Mouse (Mus musculus) limb, embryonic 11.5 days (tissue): ENCODE results near the gene Tmem253. TPM values are rescaled to one million over a fixed set of nuclear protein-coding genes. Genes with fewer than 3 reads are reported as not detected.

Source experiments
- ATAC-seq: fragments of 200-750 bp; cut with Nextera tagmentation; 2 replicates; pipeline ENCODE4 v1.8.0; 2017; ENCODE audit warnings: low read depth; ENCODE audit not compliant: insufficient number of reproducible peaks, low FRiP score, low TSS enrichment
- DNase-seq: peaks from one replicate; pipeline ENCODE4 v3.0.0-alpha.2; 2015; ENCODE audit warnings: low spot score
- H3K27ac ChIP-seq: fragments of 300-500 bp; sonication (generic); replicated peaks from 2 replicates; pipeline ENCODE4 v1.5.1; 2014; ENCODE audit warnings: low read depth, mild to moderate bottlenecking, low read length
- H3K27me3 ChIP-seq: fragments of 300-500 bp; sonication (generic); 2 replicates; pipeline ENCODE4 v1.6.1; 2014; ENCODE audit warnings: mild to moderate bottlenecking, low read length, mixed read lengths; ENCODE audit not compliant: control insufficient read depth, insufficient read depth
- H3K36me3 ChIP-seq: fragments of 300-500 bp; sonication (generic); 2 replicates; pipeline ENCODE4 v1.6.1; 2014; ENCODE audit warnings: mild to moderate bottlenecking, low read length, moderate library complexity, mixed read lengths; ENCODE audit not compliant: control insufficient read depth, insufficient read depth
- H3K4me1 ChIP-seq: fragments of 300-500 bp; sonication (generic); 2 replicates; pipeline ENCODE4 v1.6.1; 2014; ENCODE audit warnings: low read length, mixed read lengths; ENCODE audit not compliant: control insufficient read depth, insufficient read depth
- H3K4me2 ChIP-seq: fragments of 300-500 bp; sonication (generic); 2 replicates; pipeline ENCODE4 v1.6.1; 2014; ENCODE audit warnings: low read depth, mild to moderate bottlenecking, moderate library complexity; ENCODE audit not compliant: severe bottlenecking
- H3K4me3 ChIP-seq: fragments of 300-500 bp; sonication (generic); 2 replicates; pipeline ENCODE4 v1.5.1; 2014; ENCODE audit warnings: low read depth, low read length
- H3K9ac ChIP-seq: fragments of 300-500 bp; sonication (generic); 2 replicates; pipeline ENCODE4 v1.6.1; 2014; ENCODE audit warnings: mild to moderate bottlenecking, low read length
- H3K9me3 ChIP-seq: fragments of 300-500 bp; sonication (generic); 2 replicates; pipeline ENCODE4 v1.6.1; 2016; ENCODE audit warnings: low read length; ENCODE audit not compliant: control insufficient read depth
- WGBS: fragments of 180-500 bp; shearing (Covaris S2); extraction: QIAGEN DNeasy Blood & Tissue Kit; methylation state at CpG from one replicate; pipeline ENCODE4 v1.1.7; 2014; 5-methylcytosine and 5-hydroxymethylcytosine counted together
- polyA plus RNA-seq: library from polyadenylated mRNA; unstranded; fragments of >200 nt; fragmentation: Nextera tagmentation; extraction: Ambion mirVana; gene quantifications from 2 replicates; pipeline ENCODE4 v1.2.1, GENCODE M21; 2014

Tmem253 gene
- polyA plus RNA-seq, 1 experiment from 2014 or later, result 1.3 TPM

- no peaks in the 10 kb centered on the region for H3K9me3 ChIP-seq
- H3K4me3 ChIP-seq, result peak overlapping the region; percentile 78
- H3K27ac ChIP-seq, result peak overlapping the region; percentile 98
- H3K4me2 ChIP-seq, result peak overlapping the region; percentile 86
- H3K4me1 ChIP-seq, result peaks cover 16% of the 10 kb centered on the region
- H3K9ac ChIP-seq, result peak overlapping the region; percentile 91
- no peaks in the 10 kb centered on the region for H3K27me3 ChIP-seq
- under 1% methylated on average over 7 of the region's 7 CpGs for WGBS
- peaks cover 17% of the 10 kb centered on the region for H3K36me3 ChIP-seq
- ATAC-seq (no peak), DNase-seq (no peak)
Measured at GRCm38 (mm10) chr14:51986153-51986505, 29.3 kb upstream of the Tmem253 start.

GRCm38 (mm10) chr14:51987177-51987576 is 28.3 kb upstream of the Tmem253 start:
- Histone ChIP-seq H3K36me3 (peaks cover 27% of the 10 kb centered on the region), H3K4me2 (no peak overlapping the region; the same call in 1 of the 2 replicates), H3K4me1 (peaks cover 16% of the 10 kb centered on the region), H3K27ac (no peak overlapping the region), H3K9me3 (no peaks in the 10 kb centered on the region), H3K27me3 (no peaks in the 10 kb centered on the region), H3K4me3 (no peak overlapping the region), H3K9ac (no peak overlapping the region)
- WGBS, result 90% methylated on average over 6 of the region's 6 CpGs
- ATAC-seq (no peak), DNase-seq (peak; percentile 20)

- WGBS, result 77% methylated on average over 12 of the region's 12 CpGs
- H3K4me2 ChIP-seq, result no peak overlapping the region
- no peak overlapping the region for H3K27ac ChIP-seq
- no peak overlapping the region for H3K4me3 ChIP-seq
- H3K27me3 ChIP-seq, result no peaks in the 10 kb centered on the region
- H3K9ac ChIP-seq, result no peak overlapping the region
- H3K9me3 ChIP-seq, result no peaks in the 10 kb centered on the region
- peak; percentile 19 for DNase-seq
- H3K36me3 ChIP-seq, result peaks cover 30% of the 10 kb centered on the region
- H3K4me1 ChIP-seq, result peaks cover 14% of the 10 kb centered on the region
- ATAC-seq, result no peak
Measured at GRCm38 (mm10) chr14:51988731-51989130, 26.7 kb upstream of the Tmem253 start.

- H3K9me3 ChIP-seq, result no peaks in the 10 kb centered on the region
- H3K4me3 ChIP-seq, result no peak overlapping the region
- no peak overlapping the region for H3K4me2 ChIP-seq
- peaks cover 11% of the 10 kb centered on the region for H3K4me1 ChIP-seq
- WGBS, result 75% methylated on average over 12 of the region's 12 CpGs
- no peak overlapping the region for H3K27ac ChIP-seq
- H3K9ac ChIP-seq, result 0 out of 2 replicates have a peak overlapping the region, but pooled peaks have one; percentile 22
- no peak for DNase-seq
- ATAC-seq, result no peak
- peaks cover 30% of the 10 kb centered on the region for H3K36me3 ChIP-seq
- H3K27me3 ChIP-seq, result no peaks in the 10 kb centered on the region
Measured at GRCm38 (mm10) chr14:51989461-51989970, 25.9 kb upstream of the Tmem253 start.

- Histone ChIP-seq H3K4me1 (no peaks in the 10 kb centered on the region), H3K4me2 (no peak overlapping the region), H3K4me3 (no peak overlapping the region), H3K27ac (no peak overlapping the region), H3K27me3 (no peaks in the 10 kb centered on the region), H3K9ac (no peak overlapping the region), H3K9me3 (no peaks in the 10 kb centered on the region), H3K36me3 (peaks cover 45% of the 10 kb centered on the region)
- 94% methylated on average over 4 of the region's 4 CpGs for WGBS
- ATAC-seq (no peak), DNase-seq (no peak)
Measured at GRCm38 (mm10) chr14:51994453-51994852, 21.0 kb upstream of the Tmem253 start.

- Histone ChIP-seq H3K4me2 (no peak overlapping the region), H3K9me3 (no peaks in the 10 kb centered on the region), H3K4me1 (no peaks in the 10 kb centered on the region), H3K9ac (no peak overlapping the region), H3K27ac (no peak overlapping the region), H3K27me3 (no peaks in the 10 kb centered on the region), H3K36me3 (peaks cover 44% of the 10 kb centered on the region), H3K4me3 (no peak overlapping the region)
- DNase-seq (no peak), ATAC-seq (no peak)
- WGBS, result 85% methylated on average over 12 of the region's 12 CpGs
Measured at GRCm38 (mm10) chr14:51995219-51995871, 20.1 kb upstream of the Tmem253 start.

- H3K27ac ChIP-seq, result no peak overlapping the region
- no peak overlapping the region for H3K9ac ChIP-seq
- H3K4me3 ChIP-seq, result no peak overlapping the region
- no peaks in the 10 kb centered on the region for H3K9me3 ChIP-seq
- no peak overlapping the region for H3K4me2 ChIP-seq
- H3K4me1 ChIP-seq, result no peaks in the 10 kb centered on the region
- H3K27me3 ChIP-seq, result no peaks in the 10 kb centered on the region
- 87% methylated on average over 13 of the region's 13 CpGs for WGBS
- ATAC-seq (no peak), DNase-seq (no peak)
- H3K36me3 ChIP-seq, result peaks cover 38% of the 10 kb centered on the region
Measured at GRCm38 (mm10) chr14:51996231-51996841, 19.1 kb upstream of the Tmem253 start.

GRCm38 (mm10) chr14:51996866-51997265 is 18.6 kb upstream of the Tmem253 start:
- Histone ChIP-seq H3K27ac (no peak overlapping the region), H3K9me3 (no peaks in the 10 kb centered on the region), H3K4me3 (no peak overlapping the region), H3K9ac (no peak overlapping the region), H3K4me2 (no peak overlapping the region), H3K4me1 (no peaks in the 10 kb centered on the region), H3K27me3 (no peaks in the 10 kb centered on the region), H3K36me3 (peaks cover 33% of the 10 kb centered on the region)
- ATAC-seq, result no peak
- 79% methylated on average over 17 of the region's 17 CpGs for WGBS
- no peak for DNase-seq
